Mouse (Mus musculus): ENCODE results near the gene Cnst. TPM values are rescaled to one million over a fixed set of nuclear protein-coding genes. Genes with fewer than 3 reads are reported as not detected.

Cnst gene
- polyA plus RNA-seq, 1 experiment: 28.3 TPM

GRCm38 (mm10) chr1:179598386-179598785, 52.2 kb downstream of the Cnst start:
- no peak overlapping the region for H3K27ac ChIP-seq (ENCODE audit: control insufficient read depth, insufficient read depth, low read length)
- DNase-seq: no peak
- 96% methylated on average over 6 of the region's 6 CpGs for WGBS
- no peak for TF ChIP-seq POLR2A (IDR thresholded peaks at IDR 0.05; ENCODE audit: control insufficient read depth, extremely low read depth, insufficient read depth, low read length, poor library complexity)
- no peak for TF ChIP-seq CTCF (IDR thresholded peaks at IDR 0.05; ENCODE audit: borderline replicate concordance, control insufficient read depth, extremely low read depth, insufficient read depth, low read length, poor library complexity)
- no peak overlapping the region for H3K4me3 ChIP-seq (ENCODE audit: control insufficient read depth, insufficient read depth, low read length)
- H3K36me3 ChIP-seq (ENCODE audit: control insufficient read depth, insufficient read depth, low read length): peaks cover under 1% of the 10 kb centered on the region; the same call in 1 of the 2 replicates
- H3K27me3 ChIP-seq (ENCODE audit: control insufficient read depth, insufficient read depth, low read length): no peaks in the 10 kb centered on the region
- no peaks in the 10 kb centered on the region for H3K4me1 ChIP-seq (replicated peaks; ENCODE audit: control insufficient read depth, insufficient read depth, low read length)

DNA sequence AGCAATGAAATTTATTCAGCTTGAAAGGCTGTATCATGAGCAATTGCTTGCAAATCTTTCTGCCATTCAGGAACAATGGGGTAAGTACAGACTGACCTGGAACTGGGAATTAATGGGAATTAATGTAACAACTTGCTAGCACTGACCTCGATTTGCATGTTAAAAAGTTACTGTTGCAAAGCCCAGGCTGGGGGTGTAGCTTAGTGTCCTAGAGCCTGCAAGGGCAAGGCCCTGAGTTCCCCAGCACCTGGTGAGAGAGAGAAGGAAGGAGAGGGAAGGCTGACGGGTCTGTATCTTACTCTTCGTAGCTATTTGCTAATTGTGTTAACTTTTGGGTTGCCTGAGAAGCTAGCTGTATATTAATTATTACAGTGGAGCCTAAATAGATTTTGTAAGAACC, 58.4 kb downstream of the Cnst start:
- no peak for DNase-seq
- Histone ChIP-seq H3K36me3 (ENCODE audit: control insufficient read depth, insufficient read depth, low read length) (peaks cover 12% of the 10 kb centered on the region; the same call in 1 of the 2 replicates), H3K27me3 (ENCODE audit: control insufficient read depth, insufficient read depth, low read length) (no peaks in the 10 kb centered on the region), H3K4me3 (ENCODE audit: control insufficient read depth, insufficient read depth, low read length) (no peak overlapping the region), H3K4me1 (replicated peaks; ENCODE audit: control insufficient read depth, insufficient read depth, low read length) (no peaks in the 10 kb centered on the region; the same call in 1 of the 2 replicates), H3K27ac (ENCODE audit: control insufficient read depth, insufficient read depth, low read length) (no peak overlapping the region)
- TF ChIP-seq POLR2A (IDR thresholded peaks at IDR 0.05; ENCODE audit: control insufficient read depth, extremely low read depth, insufficient read depth, low read length, poor library complexity) (no peak), CTCF (IDR thresholded peaks at IDR 0.05; ENCODE audit: borderline replicate concordance, control insufficient read depth, extremely low read depth, insufficient read depth, low read length, poor library complexity) (no peak)
- 89% methylated on average over 3 of the region's 3 CpGs for WGBS

GRCm38 (mm10) chr1:179606004-179606723, 60.0 kb downstream of the Cnst start:
- peaks cover 12% of the 10 kb centered on the region; the same call in 1 of the 2 replicates for H3K36me3 ChIP-seq (ENCODE audit: control insufficient read depth, insufficient read depth, low read length)
- no peak for TF ChIP-seq CTCF (IDR thresholded peaks at IDR 0.05; ENCODE audit: borderline replicate concordance, control insufficient read depth, extremely low read depth, insufficient read depth, low read length, poor library complexity)
- no peak for TF ChIP-seq POLR2A (IDR thresholded peaks at IDR 0.05; ENCODE audit: control insufficient read depth, extremely low read depth, insufficient read depth, low read length, poor library complexity)
- H3K27me3 ChIP-seq (ENCODE audit: control insufficient read depth, insufficient read depth, low read length): no peaks in the 10 kb centered on the region
- no peak overlapping the region for H3K27ac ChIP-seq (ENCODE audit: control insufficient read depth, insufficient read depth, low read length)
- H3K4me3 ChIP-seq (ENCODE audit: control insufficient read depth, insufficient read depth, low read length): no peak overlapping the region
- DNase-seq: no peak
- 90% methylated on average over 9 of the region's 9 CpGs for WGBS
- H3K4me1 ChIP-seq (replicated peaks; ENCODE audit: control insufficient read depth, insufficient read depth, low read length): no peaks in the 10 kb centered on the region; the same call in 1 of the 2 replicates

DNA sequence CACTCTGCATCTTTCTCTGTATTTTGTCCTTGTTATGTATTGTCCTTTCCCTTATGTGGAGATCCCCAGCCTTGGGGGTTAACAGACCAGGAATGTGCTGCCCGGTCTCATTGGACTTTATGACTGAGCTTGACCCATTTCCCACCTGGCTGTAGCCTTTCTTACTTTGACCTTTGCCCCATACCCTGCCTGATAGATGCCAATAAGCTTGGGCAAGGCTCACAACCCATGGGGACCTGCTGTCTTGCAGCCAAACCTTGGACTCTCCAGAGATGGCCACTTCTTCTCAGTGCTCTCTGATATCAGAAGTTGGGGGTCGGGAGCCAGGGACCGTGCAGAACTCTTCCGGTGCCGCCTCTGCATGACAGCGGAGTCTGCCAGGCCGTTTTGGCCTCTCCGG, 62.4 kb downstream of the Cnst start:
- H3K36me3 ChIP-seq (ENCODE audit: control insufficient read depth, insufficient read depth, low read length): peaks cover 11% of the 10 kb centered on the region
- WGBS: 97% methylated on average over 8 of the region's 8 CpGs
- no peaks in the 10 kb centered on the region; the same call in 1 of the 2 replicates for H3K4me1 ChIP-seq (replicated peaks; ENCODE audit: control insufficient read depth, insufficient read depth, low read length)
- TF ChIP-seq POLR2A (IDR thresholded peaks at IDR 0.05; ENCODE audit: control insufficient read depth, extremely low read depth, insufficient read depth, low read length, poor library complexity): no peak
- TF ChIP-seq CTCF (IDR thresholded peaks at IDR 0.05; ENCODE audit: borderline replicate concordance, control insufficient read depth, extremely low read depth, insufficient read depth, low read length, poor library complexity): no peak
- no peaks in the 10 kb centered on the region for H3K27me3 ChIP-seq (ENCODE audit: control insufficient read depth, insufficient read depth, low read length)
- H3K4me3 ChIP-seq (ENCODE audit: control insufficient read depth, insufficient read depth, low read length): no peak overlapping the region
- DNase-seq: no peak
- no peak overlapping the region for H3K27ac ChIP-seq (ENCODE audit: control insufficient read depth, insufficient read depth, low read length)

- Histone ChIP-seq H3K4me1 (replicated peaks; ENCODE audit: control insufficient read depth, insufficient read depth, low read length) (no peaks in the 10 kb centered on the region; the same call in 1 of the 2 replicates), H3K36me3 (ENCODE audit: control insufficient read depth, insufficient read depth, low read length) (peaks cover 5% of the 10 kb centered on the region; the same call in 1 of the 2 replicates), H3K27ac (ENCODE audit: control insufficient read depth, insufficient read depth, low read length) (no peak overlapping the region), H3K4me3 (ENCODE audit: control insufficient read depth, insufficient read depth, low read length) (no peak overlapping the region), H3K27me3 (ENCODE audit: control insufficient read depth, insufficient read depth, low read length) (no peaks in the 10 kb centered on the region)
- WGBS: 96% methylated on average over 26 of the region's 26 CpGs
- no peak for DNase-seq
- TF ChIP-seq POLR2A (IDR thresholded peaks at IDR 0.05; ENCODE audit: control insufficient read depth, extremely low read depth, insufficient read depth, low read length, poor library complexity) (no peak), CTCF (IDR thresholded peaks at IDR 0.05; ENCODE audit: borderline replicate concordance, control insufficient read depth, extremely low read depth, insufficient read depth, low read length, poor library complexity) (no peak)
Measured at GRCm38 (mm10) chr1:179609724-179610505, 63.7 kb downstream of the Cnst start.

DNA sequence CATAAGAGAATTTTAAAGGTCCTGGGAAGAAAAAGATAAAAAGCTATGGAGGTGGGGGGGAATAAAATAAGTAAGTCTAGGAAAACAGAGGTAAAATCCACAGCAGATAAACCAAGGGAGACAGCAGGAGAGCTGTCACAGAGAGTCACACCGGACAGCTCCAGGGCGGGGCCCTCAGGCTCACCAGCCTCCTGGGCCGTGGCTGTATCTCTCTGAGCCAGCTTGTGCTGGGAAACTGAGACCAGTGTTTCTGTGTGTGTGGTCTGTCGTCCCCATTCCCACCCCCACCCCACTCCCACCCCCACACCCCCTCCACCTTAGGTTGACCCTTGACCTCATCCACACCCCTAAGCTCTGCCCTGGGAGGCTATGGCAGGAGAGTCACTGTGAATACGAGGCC, 65.0 kb downstream of the Cnst start:
- Histone ChIP-seq H3K27me3 (ENCODE audit: control insufficient read depth, insufficient read depth, low read length) (no peaks in the 10 kb centered on the region), H3K4me3 (ENCODE audit: control insufficient read depth, insufficient read depth, low read length) (no peak overlapping the region), H3K27ac (ENCODE audit: control insufficient read depth, insufficient read depth, low read length) (no peak overlapping the region), H3K36me3 (ENCODE audit: control insufficient read depth, insufficient read depth, low read length) (peaks cover 5% of the 10 kb centered on the region; the same call in 1 of the 2 replicates), H3K4me1 (replicated peaks; ENCODE audit: control insufficient read depth, insufficient read depth, low read length) (no peaks in the 10 kb centered on the region; the same call in 1 of the 2 replicates)
- TF ChIP-seq POLR2A (IDR thresholded peaks at IDR 0.05; ENCODE audit: control insufficient read depth, extremely low read depth, insufficient read depth, low read length, poor library complexity): no peak
- no peak for TF ChIP-seq CTCF (IDR thresholded peaks at IDR 0.05; ENCODE audit: borderline replicate concordance, control insufficient read depth, extremely low read depth, insufficient read depth, low read length, poor library complexity)
- WGBS: 94% methylated on average over 5 of the region's 5 CpGs
- DNase-seq: no peak

All from thymus, adult 2 months (tissue).